Mouse (Mus musculus) kidney, embryonic 15.5 days (tissue): ENCODE measurements at regions not wholly inside any gene's neighbourhood (a gene's known extent, or its start where the extent isn't known, plus 50 kb on each side); places are given as distances from the start of the nearest gene placed in this dataset.
"Not testable (repeated sequence)": the region's sequence is repeated elsewhere in the genome, so short reads cannot be mapped to it uniquely, and the experiment has no call there.

Source experiments
- ATAC-seq: fragments of 200-750 bp; cut with Nextera tagmentation; replicated peaks from 2 replicates; pipeline ENCODE4 v1.8.0; 2017; ENCODE audit warnings: moderate TSS enrichment; ENCODE audit not compliant: low FRiP score
- H3K27ac ChIP-seq: fragments of 300-500 bp; sonication (generic); 2 replicates; pipeline ENCODE4 v1.5.1; 2015; ENCODE audit warnings: mild to moderate bottlenecking, inconsistent platforms
- H3K27me3 ChIP-seq: fragments of 300-500 bp; sonication (generic); 2 replicates; pipeline ENCODE4 v1.6.1; 2015; ENCODE audit warnings: inconsistent platforms
- H3K36me3 ChIP-seq: fragments of 300-500 bp; sonication (generic); 2 replicates; pipeline ENCODE4 v1.6.1; 2015; ENCODE audit warnings: inconsistent platforms
- H3K4me1 ChIP-seq: fragments of 300-500 bp; sonication (generic); 2 replicates; pipeline ENCODE4 v1.6.1; 2015; ENCODE audit warnings: inconsistent platforms
- H3K4me2 ChIP-seq: fragments of 300-500 bp; sonication (generic); 2 replicates; pipeline ENCODE4 v1.6.1; 2015; ENCODE audit warnings: moderate library complexity, mild to moderate bottlenecking, inconsistent platforms
- H3K4me3 ChIP-seq: fragments of 300-500 bp; sonication (generic); replicated peaks from 2 replicates; pipeline ENCODE4 v1.5.1; 2015; ENCODE audit warnings: mild to moderate bottlenecking, inconsistent platforms
- H3K9ac ChIP-seq: fragments of 300-500 bp; sonication (generic); 2 replicates; pipeline ENCODE4 v1.6.1; 2015; ENCODE audit warnings: mild to moderate bottlenecking, inconsistent platforms
- H3K9me3 ChIP-seq: fragments of 300-500 bp; sonication (generic); replicated peaks from 2 replicates; pipeline ENCODE4 v1.6.1; 2016; ENCODE audit warnings: inconsistent platforms
- WGBS: fragments of 180-500 bp; shearing (Covaris S2); methylation state at CpG from one replicate; pipeline ENCODE4 v1.1.7; 2015; ENCODE audit warnings: mixed read lengths; 5-methylcytosine and 5-hydroxymethylcytosine counted together

DNA sequence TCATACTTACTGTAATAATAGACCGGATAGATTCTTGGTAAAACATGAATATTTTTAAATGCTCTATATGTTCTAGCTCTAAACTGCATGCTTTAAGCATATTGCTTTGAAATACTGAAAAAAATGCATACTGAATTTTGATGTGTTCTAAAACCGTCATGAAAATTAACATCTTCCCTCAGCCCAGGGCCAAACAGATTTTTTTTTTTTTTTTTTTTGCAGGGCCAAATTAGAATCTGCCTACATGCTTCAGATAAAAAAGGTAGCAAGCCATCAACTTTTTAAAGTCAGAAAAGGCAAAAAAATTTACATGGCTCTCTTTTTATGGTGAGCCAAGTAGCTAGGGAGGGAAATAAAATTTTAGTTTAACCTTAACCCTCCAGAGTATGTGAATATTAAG lies 692.7 kb upstream of the Nr2f1 start:
- Histone ChIP-seq H3K27ac (no peak overlapping the region), H3K27me3 (no peaks in the 10 kb centered on the region), H3K36me3 (no peaks in the 10 kb centered on the region), H3K4me2 (no peak overlapping the region), H3K4me1 (no peaks in the 10 kb centered on the region), H3K4me3 (no peak overlapping the region), H3K9ac (no peak overlapping the region), H3K9me3 (no peaks in the 10 kb centered on the region)
- no peak for ATAC-seq
- 90% methylated on average over 2 of the region's 2 CpGs for WGBS

DNA sequence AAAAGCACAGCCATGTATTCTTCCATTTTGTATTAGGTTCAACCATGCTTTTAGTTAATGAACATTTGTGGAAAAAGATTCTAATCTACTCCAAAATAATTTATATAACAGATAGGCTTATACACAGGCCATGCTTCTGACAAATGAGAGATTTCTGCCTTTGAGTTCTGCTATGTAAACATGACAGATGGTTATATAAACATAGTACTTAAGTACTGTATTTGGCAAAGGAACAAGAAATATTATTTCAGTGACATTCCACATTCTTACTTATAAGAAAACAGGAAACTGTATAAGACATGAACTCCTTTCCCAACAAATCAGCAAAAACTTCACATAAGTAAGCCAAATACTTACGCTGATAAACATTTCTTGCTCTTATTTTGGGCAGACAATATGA lies 683.5 kb upstream of the Nr2f1 start:
- H3K4me1 ChIP-seq = no peaks in the 10 kb centered on the region
- 55% methylated on average over 1 of the region's 1 CpGs for WGBS
- H3K27me3 ChIP-seq = no peaks in the 10 kb centered on the region
- H3K9me3 ChIP-seq = no peaks in the 10 kb centered on the region
- H3K4me3 ChIP-seq = no peak overlapping the region
- ATAC-seq = 0 out of 2 replicates have a peak, but pooled peaks have one; percentile 49
- no peaks in the 10 kb centered on the region for H3K36me3 ChIP-seq
- H3K27ac ChIP-seq = no peak overlapping the region
- H3K4me2 ChIP-seq = no peak overlapping the region
- no peak overlapping the region for H3K9ac ChIP-seq

DNA sequence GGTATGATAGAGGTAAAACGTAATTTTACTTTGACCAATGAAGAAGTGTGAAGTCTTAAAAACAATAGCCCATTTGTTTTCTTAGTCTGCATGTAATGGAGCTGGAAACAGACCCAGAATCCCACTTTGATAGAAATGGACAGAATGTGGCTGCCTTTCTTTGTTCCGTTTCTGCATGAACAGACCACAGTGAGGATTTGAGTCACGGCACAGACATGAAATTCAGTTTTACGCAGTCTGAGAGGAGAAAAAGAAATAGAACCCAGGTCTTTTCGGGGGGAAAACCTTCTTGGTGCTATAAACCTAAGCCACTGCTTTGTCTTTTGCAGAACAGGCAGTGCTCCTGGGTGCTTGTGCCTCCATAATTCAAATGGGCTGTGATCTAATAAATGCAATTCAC lies 673.0 kb upstream of the Nr2f1 start:
- Histone ChIP-seq H3K9me3 (no peaks in the 10 kb centered on the region), H3K4me3 (no peak overlapping the region), H3K27me3 (no peaks in the 10 kb centered on the region), H3K9ac (no peak overlapping the region), H3K4me2 (no peak overlapping the region; the same call in 1 of the 2 replicates), H3K36me3 (no peaks in the 10 kb centered on the region), H3K27ac (no peak overlapping the region), H3K4me1 (peaks cover 21% of the 10 kb centered on the region)
- ATAC-seq = no peak
- WGBS = 31% methylated on average over 5 of the region's 5 CpGs

DNA sequence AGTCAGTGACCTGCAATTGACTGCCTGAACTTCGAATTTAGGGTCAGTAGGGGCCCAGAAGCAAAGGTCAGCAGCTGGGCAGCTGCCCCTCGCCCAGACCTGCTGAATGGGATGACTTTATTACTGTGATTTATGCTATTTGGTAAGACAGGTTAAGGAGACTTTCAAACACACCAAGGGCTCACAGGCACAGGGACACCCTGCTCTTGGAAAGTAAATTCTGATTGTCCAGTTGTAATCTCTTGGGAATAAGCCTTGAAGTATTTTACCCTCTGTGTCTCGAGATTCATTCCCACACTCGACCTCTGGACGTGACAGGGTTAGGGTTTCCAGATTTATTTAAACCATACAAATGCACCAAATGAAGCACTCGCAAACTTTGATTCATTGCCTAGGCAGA lies 672.4 kb upstream of the Nr2f1 start:
- 12% methylated on average over 6 of the region's 6 CpGs for WGBS
- peak; percentile 79 for ATAC-seq
- peaks cover 21% of the 10 kb centered on the region for H3K4me1 ChIP-seq

DNA sequence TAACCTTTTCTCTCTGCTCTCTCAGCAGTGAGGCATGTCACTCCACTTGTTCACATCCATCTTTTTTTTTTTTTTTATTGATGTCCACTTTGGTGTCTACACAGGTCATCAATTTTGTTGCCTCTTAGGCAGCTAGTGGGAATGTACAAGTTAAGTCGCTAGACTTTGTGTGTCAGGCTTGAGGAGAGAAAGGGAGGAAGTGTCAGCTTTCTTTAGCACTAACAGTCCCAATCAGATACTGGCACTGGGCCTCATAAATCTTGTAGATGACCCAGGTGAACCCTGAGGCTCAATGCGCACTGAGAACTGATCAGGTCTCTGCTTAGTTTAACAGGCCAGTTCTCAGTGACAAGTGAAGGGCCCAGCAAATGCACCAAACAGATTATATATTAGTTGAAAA lies 671.7 kb upstream of the Nr2f1 start:
- no peaks in the 10 kb centered on the region for H3K9me3 ChIP-seq
- peak; percentile 93 for ATAC-seq
- WGBS = 14% methylated on average over 2 of the region's 2 CpGs
- H3K4me2 ChIP-seq = no peak overlapping the region
- no peak overlapping the region for H3K4me3 ChIP-seq
- H3K4me1 ChIP-seq = peaks cover 21% of the 10 kb centered on the region
- H3K27me3 ChIP-seq = no peaks in the 10 kb centered on the region
- no peaks in the 10 kb centered on the region for H3K36me3 ChIP-seq
- H3K9ac ChIP-seq = no peak overlapping the region
- H3K27ac ChIP-seq = no peak overlapping the region

More for the DNA sequence above, 672.4 kb upstream of the Nr2f1 start:
- peak overlapping the region; percentile 0; the same call in 1 of the 2 replicates for H3K27ac ChIP-seq
- H3K4me3 ChIP-seq = no peak overlapping the region
- H3K9me3 ChIP-seq = no peaks in the 10 kb centered on the region
- H3K9ac ChIP-seq = no peak overlapping the region
- H3K27me3 ChIP-seq = no peaks in the 10 kb centered on the region
- no peaks in the 10 kb centered on the region for H3K36me3 ChIP-seq
- H3K4me2 ChIP-seq = peak overlapping the region; percentile 17; the same call in 1 of the 2 replicates

DNA sequence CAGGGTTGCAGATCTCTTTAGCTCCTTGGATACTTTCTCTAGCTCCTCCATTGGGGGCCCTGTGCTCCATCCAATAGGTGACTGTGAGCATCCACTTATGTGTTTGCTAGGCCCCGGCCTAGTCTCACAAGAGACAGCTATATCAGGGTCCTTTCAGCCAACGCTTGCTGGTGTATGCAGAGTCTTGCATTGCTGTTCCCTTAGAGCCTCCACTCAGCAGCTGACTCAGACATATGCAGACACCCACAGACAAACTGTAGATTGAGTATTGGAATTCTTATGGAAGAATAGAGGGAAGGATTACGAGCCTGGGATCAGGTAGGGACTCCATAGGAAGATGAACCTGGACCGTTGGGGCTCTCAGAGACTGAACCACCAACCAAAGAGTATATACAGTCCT lies 624.8 kb upstream of the Nr2f1 start:
- not testable (repeated sequence) for H3K9ac ChIP-seq, H3K4me1 ChIP-seq, H3K27ac ChIP-seq, ATAC-seq, H3K4me3 ChIP-seq, H3K36me3 ChIP-seq, H3K27me3 ChIP-seq, H3K9me3 ChIP-seq, H3K4me2 ChIP-seq
- WGBS = 91% methylated on average over 4 of the region's 4 CpGs

DNA sequence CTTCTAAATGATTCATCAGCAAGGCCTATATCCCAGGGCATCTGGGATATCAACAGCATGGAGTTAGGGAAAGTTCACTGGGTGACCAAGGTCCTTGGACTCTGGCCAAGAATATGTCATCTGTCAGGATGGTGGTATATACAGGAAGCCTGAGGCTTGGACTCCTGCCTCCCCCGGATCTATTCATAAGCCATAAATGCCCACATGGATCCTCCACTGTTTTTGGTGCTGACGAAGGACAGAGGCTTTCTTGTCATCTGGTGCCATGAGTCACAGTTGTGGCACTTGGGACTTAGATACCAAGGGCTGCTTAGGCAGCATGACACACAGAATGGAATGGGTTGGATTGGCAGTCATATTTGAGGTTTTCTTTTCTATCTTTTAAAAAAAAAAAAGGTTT lies 610.1 kb upstream of the Nr2f1 start:
- Histone ChIP-seq H3K9ac (no peak overlapping the region), H3K9me3 (no peaks in the 10 kb centered on the region), H3K36me3 (no peaks in the 10 kb centered on the region), H3K4me1 (no peaks in the 10 kb centered on the region), H3K27ac (no peak overlapping the region), H3K4me3 (no peak overlapping the region), H3K27me3 (no peaks in the 10 kb centered on the region), H3K4me2 (no peak overlapping the region)
- 39% methylated on average over 2 of the region's 2 CpGs for WGBS
- peak; percentile 58; the same call in 1 of the 2 replicates for ATAC-seq

DNA sequence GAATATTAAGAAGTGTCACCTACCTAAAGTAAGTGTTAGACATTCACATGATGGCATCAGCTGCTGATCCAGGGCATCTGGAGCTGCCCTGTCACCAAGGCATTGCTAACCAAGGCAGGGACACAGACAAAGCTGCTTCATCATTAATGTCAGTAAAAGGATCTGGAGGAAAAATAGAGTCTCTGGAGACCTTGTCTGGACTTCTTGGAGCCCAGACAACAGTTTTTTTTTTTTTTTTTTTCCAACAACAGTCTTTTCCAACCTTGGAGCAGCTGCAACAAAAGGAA lies 603.2 kb upstream of the Nr2f1 start:
- H3K9me3 ChIP-seq = no peaks in the 10 kb centered on the region
- no peaks in the 10 kb centered on the region for H3K27me3 ChIP-seq
- no peak overlapping the region for H3K4me3 ChIP-seq
- H3K27ac ChIP-seq = no peak overlapping the region
- peaks cover 3% of the 10 kb centered on the region; the same call in 1 of the 2 replicates for H3K4me1 ChIP-seq
- H3K36me3 ChIP-seq = no peaks in the 10 kb centered on the region
- no peak overlapping the region for H3K4me2 ChIP-seq
- no peak for ATAC-seq
- no peak overlapping the region for H3K9ac ChIP-seq

DNA sequence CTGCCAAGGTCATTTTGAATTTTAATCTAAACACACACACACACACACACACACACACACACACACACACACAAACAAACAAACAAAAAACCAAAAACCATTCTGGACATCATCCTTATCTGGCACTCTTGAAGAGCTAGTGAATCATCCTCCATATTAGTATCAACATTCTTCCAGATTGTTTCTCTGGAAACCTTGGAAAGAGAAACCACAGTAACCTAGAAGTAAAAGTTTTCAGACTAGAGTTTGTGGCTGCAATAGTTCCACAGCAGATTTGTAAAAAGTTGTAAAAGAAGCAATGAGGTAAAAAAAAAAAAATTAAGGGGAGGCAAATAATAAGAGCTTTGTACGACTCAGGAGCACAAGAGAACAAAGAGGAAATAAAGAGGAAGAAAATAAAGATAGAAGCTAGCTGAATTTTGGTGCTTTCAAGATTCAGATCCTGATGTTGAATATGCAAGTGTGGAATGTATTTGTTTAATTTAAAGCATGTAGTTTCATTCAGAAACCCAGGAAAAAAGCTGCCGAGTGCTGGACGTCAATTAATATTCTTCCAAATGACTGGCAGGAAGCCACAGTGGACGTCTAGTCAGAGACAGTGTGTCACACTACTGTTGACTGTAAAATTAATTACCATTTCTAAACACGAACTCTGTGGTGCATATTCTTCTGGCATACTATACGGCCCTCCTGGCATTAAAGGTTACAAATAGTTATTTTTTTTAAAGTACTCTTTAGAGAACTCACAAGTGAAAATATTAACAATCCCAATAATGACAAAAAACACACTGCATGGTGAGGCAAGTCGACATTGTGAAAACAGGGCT lies 602.7 kb upstream of the Nr2f1 start:
- H3K4me3 ChIP-seq = no peak overlapping the region
- ATAC-seq = 0 out of 2 replicates have a peak, but pooled peaks have one; percentile 56
- no peaks in the 10 kb centered on the region for H3K27me3 ChIP-seq
- H3K4me1 ChIP-seq = peaks cover 3% of the 10 kb centered on the region; the same call in 1 of the 2 replicates
- no peak overlapping the region for H3K9ac ChIP-seq
- H3K9me3 ChIP-seq = no peaks in the 10 kb centered on the region
- H3K27ac ChIP-seq = no peak overlapping the region
- 36% methylated on average over 7 of the region's 7 CpGs for WGBS
- no peaks in the 10 kb centered on the region for H3K36me3 ChIP-seq
- no peak overlapping the region for H3K4me2 ChIP-seq

DNA sequence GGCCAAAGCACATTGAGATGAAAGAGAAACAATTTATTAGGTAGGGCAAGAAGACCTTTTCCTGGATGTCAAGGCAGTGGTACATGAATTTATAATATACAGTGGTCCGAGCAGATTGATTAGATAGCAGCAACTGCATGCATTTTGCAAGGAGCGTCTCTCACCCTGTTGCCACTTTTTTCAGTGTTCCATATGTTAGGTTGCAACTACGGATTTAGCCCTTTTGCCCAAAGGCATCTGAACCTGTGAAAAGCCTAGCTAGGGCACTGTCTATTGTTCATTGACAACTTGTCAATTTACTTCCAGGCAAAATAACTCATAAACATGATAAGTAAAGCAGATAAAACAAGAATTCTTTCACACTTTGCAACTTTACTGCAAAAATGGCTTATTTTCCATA lies 600.1 kb upstream of the Nr2f1 start:
- Histone ChIP-seq H3K36me3 (no peaks in the 10 kb centered on the region), H3K27me3 (no peaks in the 10 kb centered on the region), H3K9me3 (no peaks in the 10 kb centered on the region), H3K9ac (no peak overlapping the region), H3K4me2 (no peak overlapping the region), H3K27ac (no peak overlapping the region), H3K4me1 (peaks cover 3% of the 10 kb centered on the region; the same call in 1 of the 2 replicates), H3K4me3 (no peak overlapping the region)
- WGBS = 77% methylated on average over 3 of the region's 3 CpGs
- ATAC-seq = no peak

DNA sequence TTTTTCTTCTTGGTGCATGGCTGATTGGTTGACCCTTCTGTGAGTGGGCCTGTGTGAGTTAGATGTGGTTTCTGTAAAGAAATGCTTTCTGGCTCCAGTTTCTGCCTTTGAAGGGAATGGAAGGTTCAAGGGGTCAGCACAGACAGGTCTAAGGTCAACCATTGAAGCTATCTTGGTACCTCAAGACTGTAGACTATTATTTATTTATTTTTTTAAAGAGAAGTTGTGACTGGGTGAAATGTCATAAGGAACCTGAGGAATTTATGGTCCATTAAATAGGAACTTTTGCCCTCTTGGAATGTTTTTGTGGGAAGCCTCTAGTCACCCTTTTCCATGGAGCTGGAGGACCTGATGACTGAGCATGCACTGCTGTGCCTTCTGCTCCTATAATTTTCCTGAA lies 595.7 kb upstream of the Nr2f1 start:
- H3K27me3 ChIP-seq = no peaks in the 10 kb centered on the region
- H3K36me3 ChIP-seq = no peaks in the 10 kb centered on the region
- H3K4me3 ChIP-seq = no peak overlapping the region
- H3K9ac ChIP-seq = no peak overlapping the region
- H3K4me1 ChIP-seq = no peaks in the 10 kb centered on the region
- no peak overlapping the region for H3K27ac ChIP-seq
- peak; percentile 96 for ATAC-seq
- no peak overlapping the region for H3K4me2 ChIP-seq
- no peaks in the 10 kb centered on the region for H3K9me3 ChIP-seq

DNA sequence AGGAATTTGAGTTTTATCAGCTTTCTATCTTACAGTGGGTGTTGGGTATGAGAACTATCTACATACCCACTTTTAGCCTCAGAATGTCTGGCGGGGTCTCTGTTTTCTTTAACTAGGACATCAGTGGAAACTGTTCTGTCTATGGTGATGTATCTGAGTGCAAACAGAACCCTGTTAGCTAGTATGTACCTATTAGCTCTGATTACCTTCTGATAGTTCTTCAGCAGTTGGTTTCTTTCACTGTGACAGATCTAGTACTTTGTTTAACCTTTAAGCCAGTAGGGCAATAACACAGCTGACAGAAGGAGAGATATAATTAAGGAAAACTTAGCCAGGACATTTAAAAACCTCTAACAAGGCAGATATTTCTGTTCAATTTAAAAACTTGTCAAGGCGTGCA lies 584.7 kb upstream of the Nr2f1 start:
- Histone ChIP-seq H3K9me3 (no peaks in the 10 kb centered on the region), H3K4me3 (no peak overlapping the region), H3K9ac (no peak overlapping the region), H3K4me1 (0 out of 2 replicates have a peak, but pooled peaks cover 2% of the 10 kb centered on the region), H3K36me3 (no peaks in the 10 kb centered on the region), H3K4me2 (no peak overlapping the region), H3K27me3 (no peaks in the 10 kb centered on the region), H3K27ac (no peak overlapping the region)
- WGBS = 28% methylated on average over 2 of the region's 2 CpGs
- ATAC-seq = peak; percentile 73
